Mouse (Mus musculus) v-Abl transformed pro-B cells (cell line): ENCODE measurements around the gene Uqcrq.

Experiments used
- in situ Hi-C, 2 experiments: fragments of 400-800 bp; cut with MboI; formaldehyde crosslinking; loops; one replicate each; pipeline ENCODE4 v1.15.1; 2025; ENCODE audit not compliant: unreplicated experiment in 2 of 2

Uqcrq gene

GRCm38 (mm10) chr11:53430670-53431346 lies at the start of gene Uqcrq, which contains the start of gene Gdf9:
Gene Uqcrq, minus strand, starts transcription at chr11:53430831.
Gene Gdf9, plus strand, starts transcription at chr11:53431023.
- in situ Hi-C loops: no loop called here

GRCm38 (mm10) chr11:53479783-53480301 lies 49.2 kb upstream of the Uqcrq start, which contains the start of the genes Gm9945 and Sowaha:
Gene Gm9945, plus strand, starts transcription at chr11:53480166.
Gene Sowaha, minus strand, starts transcription at chr11:53480274.
- in situ Hi-C loops: no loop called here

GRCm38 (mm10) chr11:53479171-53479782 lies 48.6 kb upstream of the Uqcrq start:
- in situ Hi-C loops: no loop called here

GRCm38 (mm10) chr11:53478383-53479170 lies 47.9 kb upstream of the Uqcrq start:
- in situ Hi-C loops: no loop called here

GRCm38 (mm10) chr11:53477833-53478232 lies 47.2 kb upstream of the Uqcrq start:
- in situ Hi-C loops: no loop called here

GRCm38 (mm10) chr11:53475620-53476019 lies 45.0 kb upstream of the Uqcrq start:
- in situ Hi-C loops: no loop called here

GRCm38 (mm10) chr11:53472709-53473108 lies 42.1 kb upstream of the Uqcrq start:
- in situ Hi-C loops: loop anchor here in 1 of 2 experiments (25.0 kb wide), 1 partner anchor 790 kb away; the partner anchor contains the start of gene Il3

- in situ Hi-C loops: loop anchor here (5.0 to 25.0 kb wide), 5 partner anchors 157 to 792 kb away; partner anchors contain the start of gene Il3 (in 1 of the 2)
These were observed 39.5 kb upstream of the Uqcrq start, which contains the start of gene Gm9837 for GRCm38 (mm10) chr11:53469968-53470695. Gene Gm9837, minus strand, starts transcription at chr11:53470479.

- in situ Hi-C loops: loop anchor here (5.0 to 25.0 kb wide), 5 partner anchors 158 to 793 kb away; partner anchors contain the start of gene Il3 (in 1 of the 2)
These were observed 38.8 kb upstream of the Uqcrq start for GRCm38 (mm10) chr11:53469294-53469967.

- in situ Hi-C loops: loop anchor here (5.0 to 25.0 kb wide), 5 partner anchors 161 to 796 kb away; partner anchors contain the start of gene Il3 (in 1 of the 2)
These were observed 35.8 kb upstream of the Uqcrq start for GRCm38 (mm10) chr11:53466231-53466971.

- in situ Hi-C loops: loop anchor here (10.0 to 25.0 kb wide), 2 partner anchors 411 to 799 kb away; partner anchors contain the start of gene Il3 (in 1 of the 2)
These were observed 33.2 kb upstream of the Uqcrq start for GRCm38 (mm10) chr11:53463551-53464424.

- in situ Hi-C loops: loop anchor here (10.0 to 25.0 kb wide), 2 partner anchors 413 to 801 kb away; partner anchors contain the start of gene Il3 (in 1 of the 2)
These were observed 31.1 kb upstream of the Uqcrq start for GRCm38 (mm10) chr11:53461727-53462126.

- in situ Hi-C loops: loop anchor here (10.0 to 25.0 kb wide), 2 partner anchors 415 to 802 kb away; partner anchors contain the start of gene Il3 (in 1 of the 2)
These were observed 29.6 kb upstream of the Uqcrq start for GRCm38 (mm10) chr11:53460192-53460591.

- in situ Hi-C loops: loop anchor here in 1 of 2 experiments (25.0 kb wide), 1 partner anchor 803 kb away; the partner anchor contains the start of gene Il3
These were observed 28.4 kb upstream of the Uqcrq start for GRCm38 (mm10) chr11:53458996-53459395.

- in situ Hi-C loops: loop anchor here in 1 of 2 experiments (25.0 kb wide), 1 partner anchor 805 kb away; the partner anchor contains the start of gene Il3
These were observed 26.8 kb upstream of the Uqcrq start for GRCm38 (mm10) chr11:53457372-53457954.
